Mouse (Mus musculus): ENCODE data around the gene Upk1a.

GRCm38 (mm10) chr7:30608476-30608875 lies 4.2 kb downstream of the Upk1a start:
- no peak for TF ChIP-seq CTCF (conservative IDR thresholded peaks at IDR 0.05; ENCODE audit: low read length)
- TF ChIP-seq NANOG (IDR thresholded peaks at IDR 0.05; ENCODE audit: borderline replicate concordance, low read length), result no peak
- no peak for TF ChIP-seq POU5F1 (IDR thresholded peaks at IDR 0.05; ENCODE audit: borderline replicate concordance, low read length)
